Mouse (Mus musculus) spleen, postnatal 36 days (tissue): Measurements from ENCODE around the gene Intu.

ENCODE experiments used
- DNase-seq, 2 experiments: peaks; one replicate each; pipeline ENCODE4 v3.0.0; 2022; ENCODE audit warnings: low spot score in 2 of 2, mixed read lengths in 1 of 2

Intu gene

GRCm38 (mm10) chr3:40683171-40683570, 152.1 kb downstream of the Intu start:
- DNase-seq: no peak

DNA sequence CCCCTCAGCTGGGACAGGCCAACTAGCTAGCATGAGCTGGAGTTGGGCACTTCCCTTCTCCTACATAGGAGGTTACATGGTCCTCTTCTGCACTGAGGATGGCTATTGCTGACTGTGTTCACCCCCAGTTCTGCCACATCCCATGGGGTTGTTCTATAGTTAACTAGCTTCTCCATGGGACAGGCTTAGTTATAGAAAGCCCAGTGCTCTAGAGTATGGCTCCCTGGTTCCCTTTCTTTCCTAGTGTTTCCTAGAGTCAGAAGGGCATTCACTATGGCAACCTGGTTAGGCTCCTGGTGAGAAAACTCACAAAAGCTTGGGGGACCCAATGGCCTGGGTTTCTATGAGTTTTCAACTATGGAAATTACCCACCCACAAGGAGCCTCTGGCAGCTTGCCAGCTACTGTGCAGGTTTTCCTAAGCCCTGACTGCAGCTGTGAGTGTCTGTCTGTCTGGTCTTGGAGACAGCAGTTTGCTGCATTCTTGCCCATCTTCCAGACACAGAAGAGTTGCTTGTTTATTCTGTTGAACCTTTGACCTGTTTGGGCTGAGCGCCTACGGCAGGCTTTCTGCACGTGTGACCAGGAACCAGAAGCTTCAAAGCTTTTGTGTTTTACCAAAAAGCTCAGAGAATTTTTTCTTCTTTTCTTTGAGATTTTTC, 154.9 kb downstream of the Intu start:
- no peak for DNase-seq

GRCm38 (mm10) chr3:40686836-40687235, 155.8 kb downstream of the Intu start:
- no peak for DNase-seq

DNA sequence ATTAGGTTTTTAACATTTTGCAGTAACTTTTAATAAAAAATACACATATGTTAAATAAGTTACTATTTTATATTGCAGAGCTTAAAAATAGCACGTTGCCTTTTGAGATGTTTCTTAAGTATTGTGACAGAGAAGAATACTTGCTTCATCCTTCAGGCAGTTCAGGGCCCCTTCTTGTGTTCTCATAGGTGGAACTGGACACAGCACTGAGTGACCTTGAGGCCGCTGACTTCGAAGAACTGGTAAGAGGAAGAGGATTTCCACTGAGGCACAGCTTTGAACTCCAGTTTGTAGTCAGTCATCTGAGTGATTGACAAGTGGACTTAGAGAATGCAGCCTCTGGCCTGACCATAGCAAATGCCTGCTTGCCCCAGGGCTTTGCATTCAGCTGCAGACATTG, 156.5 kb downstream of the Intu start:
- DNase-seq: no peak

DNA sequence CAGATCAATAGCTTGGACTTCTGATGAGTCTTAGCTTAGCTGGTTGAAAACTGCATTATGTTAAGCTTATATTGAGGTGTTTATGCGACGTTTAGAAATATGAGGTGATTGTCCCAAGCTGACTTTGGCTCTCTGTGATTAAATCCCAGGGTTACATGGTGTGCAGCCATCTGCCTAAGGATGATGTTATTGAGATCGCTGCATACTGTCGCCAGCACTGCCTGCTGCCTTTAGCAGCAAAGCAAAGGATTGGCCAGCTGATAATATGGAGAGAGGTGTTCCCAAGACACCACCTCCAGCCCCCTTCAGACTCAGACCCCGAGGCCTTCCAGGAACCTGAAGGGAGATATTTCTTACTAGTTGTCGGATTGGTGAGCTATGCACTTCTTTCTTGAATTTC, 160.5 kb downstream of the Intu start:
- no peak for DNase-seq

GRCm38 (mm10) chr3:40693435-40693834, 162.3 kb downstream of the Intu start:
- no peak for DNase-seq

DNA sequence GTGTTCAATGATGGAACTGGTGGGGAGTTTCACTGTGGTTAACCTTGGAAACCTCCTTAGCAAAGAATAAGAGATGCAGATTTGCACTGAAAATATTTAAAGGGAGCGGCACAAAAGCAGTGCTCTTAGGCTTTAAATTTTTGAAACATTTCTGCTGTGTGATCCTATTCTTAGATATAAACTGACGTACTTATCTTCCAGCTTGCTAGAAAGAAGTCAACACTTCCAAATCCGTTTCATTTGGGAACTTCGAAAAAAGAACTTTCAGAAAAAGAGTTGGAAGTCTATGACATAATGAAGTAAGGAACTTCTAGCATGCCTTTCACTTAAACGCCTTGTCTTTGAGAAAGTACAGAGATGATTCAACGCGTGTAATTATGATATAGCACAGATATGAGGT, 162.9 kb downstream of the Intu start:
- DNase-seq: no peak

- DNase-seq: peak in 1 of 2 experiments; percentile 14
Observed at GRCm38 (mm10) chr3:40694438-40694837, 163.4 kb downstream of the Intu start.

DNA sequence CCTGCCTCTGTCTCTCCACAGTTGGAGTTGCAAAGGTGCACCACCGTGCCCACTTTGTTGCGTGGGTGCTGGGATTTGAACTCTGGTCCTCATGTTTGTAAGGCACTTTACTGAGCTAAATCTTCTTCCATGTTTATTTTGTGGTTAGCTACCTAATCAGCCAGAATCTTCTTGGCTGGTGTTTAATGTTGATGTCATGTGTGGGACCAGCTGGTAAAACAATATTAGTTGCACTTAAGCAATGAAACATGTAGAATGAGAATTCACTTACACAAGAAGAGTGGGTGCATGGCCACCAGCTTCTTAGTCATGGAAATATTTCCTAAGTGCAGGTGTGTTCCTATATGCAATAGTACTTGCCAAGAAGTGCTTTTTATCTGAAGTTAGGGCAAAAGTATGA, 164.1 kb downstream of the Intu start:
- DNase-seq: no peak

DNA sequence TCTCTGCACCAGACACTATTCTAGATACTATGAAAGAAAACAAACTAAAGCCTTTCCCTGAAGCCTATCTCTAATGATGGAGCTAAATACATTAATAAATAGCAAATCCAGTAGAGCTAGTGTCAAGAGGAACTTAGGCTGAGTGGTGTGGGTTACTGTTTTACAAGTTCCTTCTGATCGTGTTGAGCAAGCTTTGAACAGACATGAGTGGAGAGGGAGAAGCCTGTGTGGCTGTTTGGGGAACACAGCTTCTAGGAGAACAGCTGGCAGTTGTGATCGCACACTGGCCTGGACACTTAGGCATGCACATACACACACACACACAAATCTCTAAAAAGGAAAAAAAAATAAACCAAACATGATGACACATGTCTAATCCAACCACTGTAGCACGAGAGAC, 167.7 kb downstream of the Intu start:
- DNase-seq: no peak

DNA sequence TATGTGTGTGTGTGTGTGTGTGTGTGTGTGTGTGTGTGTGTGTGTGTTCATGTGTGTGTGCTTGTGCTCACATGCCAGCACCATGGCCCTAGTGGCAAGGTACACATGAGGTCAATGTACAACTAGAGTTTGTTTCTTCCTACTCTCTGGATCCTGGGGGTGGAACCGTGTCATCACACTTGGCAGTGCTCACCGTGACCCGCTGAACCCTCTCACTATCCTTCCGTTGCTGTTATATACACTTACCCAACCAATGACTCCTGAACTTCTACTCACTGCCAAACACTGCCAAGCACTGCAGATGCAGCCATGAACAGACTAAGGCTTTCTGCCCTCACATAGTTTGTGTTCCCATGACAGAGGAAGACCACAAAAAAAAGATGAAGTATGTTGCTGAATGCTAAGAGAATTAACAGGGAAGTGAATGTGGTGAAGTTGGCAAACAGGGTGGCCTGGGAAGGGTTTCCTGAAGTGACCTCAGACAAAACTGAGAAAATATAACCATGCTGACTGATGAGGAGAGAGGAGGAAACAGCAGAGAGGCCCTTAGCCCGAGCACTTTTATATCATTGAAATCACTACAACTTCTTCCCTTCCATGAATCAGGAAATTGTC, 173.8 kb downstream of the Intu start:
- no peak for DNase-seq

DNA sequence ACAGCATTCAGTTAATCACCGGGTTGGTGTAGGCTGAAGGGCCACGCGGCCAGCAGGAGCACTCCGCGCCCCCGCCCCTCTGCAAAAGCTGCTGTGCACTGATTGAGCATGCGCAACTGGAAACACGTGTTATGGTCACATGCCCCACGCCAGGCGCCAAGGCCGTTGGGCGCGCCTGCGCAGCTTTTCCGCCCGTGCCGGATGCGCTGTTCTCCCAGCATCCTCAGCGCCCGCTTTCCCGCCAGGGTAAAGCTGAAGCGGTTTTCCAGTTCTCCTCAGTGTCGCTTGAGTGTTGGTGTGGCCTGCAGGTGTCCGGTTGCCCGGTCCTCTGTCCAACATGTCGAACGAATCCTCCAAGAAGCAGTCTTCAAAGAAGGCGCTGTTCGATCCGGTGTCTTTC, 177.6 kb downstream of the Intu start, which contains the start of gene Slc25a31:
TSS of gene Slc25a31 (plus strand) at position 201 of the 400 bp plus-strand sequence.
- no peak for DNase-seq

- no peak for DNase-seq
Observed at GRCm38 (mm10) chr3:40716056-40716455, 185.0 kb downstream of the Intu start.

- DNase-seq: no peak
Observed at GRCm38 (mm10) chr3:40719022-40719421, 187.9 kb downstream of the Intu start.

DNA sequence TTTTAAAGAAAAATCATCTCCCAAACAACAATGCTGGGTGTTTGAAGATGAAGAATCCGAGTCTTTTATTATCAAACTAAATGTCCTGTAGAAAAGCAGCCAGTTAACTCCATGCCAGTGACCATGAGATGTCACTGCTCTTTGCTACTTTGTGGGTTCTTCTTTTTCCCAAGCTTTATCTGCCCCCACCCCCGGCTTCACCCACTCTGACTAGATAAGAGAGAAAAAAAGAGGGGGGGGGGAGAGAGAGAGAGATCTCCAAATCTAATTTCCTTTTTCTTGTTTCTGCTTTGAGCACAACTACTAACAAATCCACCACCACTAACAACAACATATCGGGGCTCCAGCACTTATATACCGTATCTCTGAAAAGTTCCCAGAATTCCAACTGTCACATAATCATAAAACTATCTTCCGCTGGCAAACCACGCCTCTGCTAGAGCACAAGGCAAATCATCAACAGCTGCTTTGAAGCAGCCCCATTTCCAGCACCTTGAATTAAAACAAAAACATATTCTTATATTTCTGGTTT, 207.4 kb downstream of the Intu start:
- no peak for DNase-seq

- peak in 1 of 2 experiments; percentile 2 for DNase-seq
Observed at GRCm38 (mm10) chr3:40744024-40744835, 213.1 kb downstream of the Intu start, which contains the start of gene Hspa4l. TSS of gene Hspa4l (plus strand) at chr3:40744495.

DNA sequence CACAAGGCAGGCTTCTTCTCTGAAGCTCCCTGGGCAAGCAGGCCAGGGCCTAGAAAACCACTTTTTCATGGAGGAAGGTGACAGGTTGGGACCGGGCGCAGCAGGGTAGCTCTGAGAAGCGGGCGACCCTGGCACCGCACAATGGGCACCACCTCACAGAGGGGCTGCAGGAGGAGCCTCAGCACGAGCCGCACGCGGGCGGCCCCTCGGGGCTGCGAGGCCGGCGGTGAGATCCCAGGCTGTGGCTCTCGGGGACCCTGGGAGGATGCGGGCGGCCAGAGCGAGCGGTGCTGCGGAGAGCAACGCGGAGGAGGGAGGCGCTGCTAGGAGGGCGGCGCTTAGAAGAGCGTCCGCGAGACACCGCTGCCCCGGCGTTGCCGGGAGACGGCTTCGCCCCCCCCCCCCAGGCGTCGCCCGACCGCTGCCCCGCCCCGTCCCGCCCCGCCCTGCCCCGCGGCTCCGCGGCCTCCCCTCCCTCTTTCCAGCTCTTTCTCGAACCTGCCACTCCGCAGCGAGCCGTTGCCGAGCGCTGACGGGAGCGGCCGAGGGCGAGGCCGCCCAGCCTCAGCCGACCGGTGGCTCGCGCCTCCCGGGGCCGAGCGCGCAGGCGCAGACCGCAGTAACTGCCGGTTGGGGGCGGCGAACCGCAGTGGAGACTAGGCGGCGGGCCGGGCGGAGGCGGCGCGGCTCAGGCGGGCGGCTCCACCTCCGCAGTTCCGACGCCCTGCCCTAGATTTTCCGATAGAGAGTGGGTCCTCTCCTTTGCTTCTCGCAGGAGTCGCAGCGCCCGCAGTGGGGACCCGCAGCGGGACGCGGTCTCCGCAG, 214.0 kb downstream of the Intu start:
- peak; percentile 92 to 93 for DNase-seq

- no peak for DNase-seq
Observed at GRCm38 (mm10) chr3:40745661-40746547, 214.8 kb downstream of the Intu start.
